Mouse (Mus musculus) forebrain, embryonic 12.5 days (tissue): ENCODE data around the gene Tifa. TPM values are rescaled to one million over a fixed set of nuclear protein-coding genes. Genes with fewer than 3 reads are reported as not detected.

Source experiments
- ATAC-seq: fragments of 200-750 bp; cut with Nextera tagmentation; 2 replicates; pipeline ENCODE4 v1.8.0; 2017; ENCODE audit warnings: moderate TSS enrichment; ENCODE audit not compliant: low FRiP score
- H3K27ac ChIP-seq: fragments of 300-500 bp; sonication (generic); 2 replicates; pipeline ENCODE4 v1.5.1; 2016; ENCODE audit warnings: mild to moderate bottlenecking
- H3K27me3 ChIP-seq: fragments of 300-500 bp; sonication (generic); 2 replicates; pipeline ENCODE4 v1.6.1; 2016; ENCODE audit warnings: mild to moderate bottlenecking
- H3K36me3 ChIP-seq: fragments of 300-500 bp; sonication (generic); replicated peaks from 2 replicates; pipeline ENCODE4 v1.6.1; 2016; ENCODE audit warnings: mild to moderate bottlenecking
- H3K4me1 ChIP-seq: fragments of 300-500 bp; sonication (generic); 2 replicates; pipeline ENCODE4 v1.6.1; 2016
- H3K4me2 ChIP-seq: fragments of 300-500 bp; sonication (generic); 2 replicates; pipeline ENCODE4 v1.6.1; 2016; ENCODE audit warnings: mild to moderate bottlenecking, moderate library complexity
- H3K4me3 ChIP-seq: fragments of 300-500 bp; sonication (generic); replicated peaks from 2 replicates; pipeline ENCODE4 v1.5.1; 2016; ENCODE audit warnings: mild to moderate bottlenecking
- H3K9ac ChIP-seq: fragments of 300-500 bp; sonication (generic); 2 replicates; pipeline ENCODE4 v1.6.1; 2016; ENCODE audit warnings: mild to moderate bottlenecking
- H3K9me3 ChIP-seq: fragments of 300-500 bp; sonication (generic); 2 replicates; pipeline ENCODE4 v1.6.1; 2016
- WGBS: fragments of 180-500 bp; shearing (Covaris S2); methylation state at CpG from one replicate; pipeline ENCODE4 v1.1.7; 2016; 5-methylcytosine and 5-hydroxymethylcytosine counted together
- polyA plus RNA-seq: library from polyadenylated mRNA; unstranded; fragments of >200 nt; fragmentation: Nextera tagmentation; extraction: Ambion mirVana; gene quantifications from 2 replicates; pipeline ENCODE4 v1.2.1, GENCODE M21; 2016

The Tifa gene
- polyA plus RNA-seq, 1 experiment from 2014 or later, result 4.2 TPM

DNA sequence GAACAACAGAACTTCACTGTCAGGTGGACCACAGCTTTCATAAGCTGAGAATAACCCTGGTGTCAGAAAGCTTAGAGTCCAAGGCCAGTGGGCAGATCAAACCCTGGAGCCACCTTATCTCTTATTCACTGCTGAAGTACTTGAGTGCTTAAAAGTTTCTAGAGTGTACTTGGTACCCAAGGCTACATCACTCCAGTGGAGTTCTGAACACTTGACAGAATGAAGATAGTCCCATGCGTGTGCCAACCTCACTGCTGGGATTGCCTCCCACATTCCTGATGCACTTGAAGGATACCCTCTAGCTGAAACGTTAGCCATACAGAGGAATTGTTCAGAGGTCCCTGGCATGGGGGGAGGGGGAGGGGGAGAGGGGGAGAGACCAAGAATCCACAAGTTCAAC, 92.1 kb downstream of the Tifa start:
- 75% methylated on average over 2 of the region's 2 CpGs for WGBS
- Histone ChIP-seq H3K9me3 (no peaks in the 10 kb centered on the region), H3K4me1 (no peaks in the 10 kb centered on the region), H3K9ac (no peak overlapping the region), H3K4me3 (no peak overlapping the region), H3K4me2 (no peak overlapping the region), H3K27ac (no peak overlapping the region), H3K27me3 (no peaks in the 10 kb centered on the region), H3K36me3 (no peaks in the 10 kb centered on the region)
- ATAC-seq, result no peak

Other genes with a start within 250 kb of the Tifa start
- gene Larp7, start 236.5 kb upstream of the Tifa start, polyA plus RNA-seq, result 72.5 and 75.1 TPM in 2 replicates
- gene Zgrf1, start 236.3 kb upstream of the Tifa start, polyA plus RNA-seq, result 16.5 and 20.0 TPM in 2 replicates
- 161 and 168 TPM in 2 replicates for gene Neurog2, start 156.7 kb upstream of the Tifa start, polyA plus RNA-seq
- gene Alpk1, start 9.3 kb upstream of the Tifa start, polyA plus RNA-seq, result 1.6 and 2.2 TPM in 2 replicates
- gene Ap1ar, start 47.7 kb downstream of the Tifa start, polyA plus RNA-seq, result 74.2 and 80.9 TPM in 2 replicates
- 7.3 and 8.5 TPM in 2 replicates for gene Fam241a, start 106.5 kb downstream of the Tifa start, polyA plus RNA-seq